Mouse (Mus musculus) thymus, adult 2 months (tissue): ENCODE data around the gene Wfdc6a. TPM values are rescaled to one million over a fixed set of nuclear protein-coding genes. Genes with fewer than 3 reads are reported as not detected.
A peak's percentile ranks its signal among the peaks of the same experiment; 100 is the strongest.

Experiments used
- DNase-seq: peaks from one replicate; pipeline ENCODE4 v3.0.0; 2021
- H3K27ac ChIP-seq: fragments of 200-500 bp; 2 replicates; pipeline ENCODE4 v1.5.1; 2012; ENCODE audit warnings: low read length, control low read depth; ENCODE audit not compliant: control insufficient read depth, insufficient read depth
- H3K27me3 ChIP-seq: fragments of 200-500 bp; 2 replicates; pipeline ENCODE4 v1.6.1; 2012; ENCODE audit warnings: mild to moderate bottlenecking, low read length, moderate library complexity, mixed read lengths; ENCODE audit not compliant: control insufficient read depth, insufficient read depth
- H3K36me3 ChIP-seq: fragments of 200-500 bp; 2 replicates; pipeline ENCODE4 v1.6.1; 2012; ENCODE audit warnings: mild to moderate bottlenecking, low read length, moderate library complexity; ENCODE audit not compliant: control insufficient read depth, insufficient read depth
- H3K4me1 ChIP-seq: fragments of 200-500 bp; replicated peaks from 2 replicates; pipeline ENCODE4 v1.6.1; 2012; ENCODE audit warnings: low read length; ENCODE audit not compliant: control insufficient read depth, insufficient read depth
- H3K4me3 ChIP-seq: fragments of 200-500 bp; 2 replicates; pipeline ENCODE4 v1.5.1; 2012; ENCODE audit warnings: mild to moderate bottlenecking, low read length, control low read depth, moderate library complexity; ENCODE audit not compliant: control insufficient read depth, insufficient read depth
- CTCF ChIP-seq: fragments of 200-500 bp; IDR thresholded peaks from 2 replicates; pipeline ENCODE4 v1.5.1; 2012; ENCODE audit warnings: mild to moderate bottlenecking, control low read depth, low read length, moderate library complexity, borderline replicate concordance; ENCODE audit not compliant: control insufficient read depth, poor library complexity, insufficient read depth; ENCODE audit errors: extremely low read depth
- POLR2A ChIP-seq: fragments of 200-500 bp; IDR thresholded peaks from 2 replicates; pipeline ENCODE4 v1.6.1; 2012; ENCODE audit warnings: mild to moderate bottlenecking, low read length, control low read depth, moderate library complexity; ENCODE audit not compliant: control insufficient read depth, poor library complexity, insufficient read depth; ENCODE audit errors: extremely low read depth
- WGBS: fragments of 180-500 bp; shearing (Covaris S2); methylation state at CpG from one replicate; pipeline ENCODE4 v1.1.7; 2018; 5-methylcytosine and 5-hydroxymethylcytosine counted together
- polyA plus RNA-seq: library from polyadenylated mRNA; depleted of rRNA; stranded (reverse); fragments of >200 nt; gene quantifications from 2 replicates; pipeline ENCODE4 v1.2.3, GENCODE M21; 2012; rRNA removed

The Wfdc6a gene
- polyA plus RNA-seq, 1 experiment: not detected

- Histone ChIP-seq H3K27me3 (no peaks in the 10 kb centered on the region), H3K4me1 (peaks cover 6% of the 10 kb centered on the region), H3K4me3 (no peak overlapping the region), H3K27ac (no peak overlapping the region), H3K36me3 (no peaks in the 10 kb centered on the region)
- TF ChIP-seq CTCF (no peak), POLR2A (no peak)
- DNase-seq: no peak
- 95% methylated on average over 5 of the region's 5 CpGs for WGBS
Measured at GRCm38 (mm10) chr2:164542132-164542531, 43.1 kb downstream of the Wfdc6a start.

GRCm38 (mm10) chr2:164540652-164541427 lies 44.4 kb downstream of the Wfdc6a start:
- Histone ChIP-seq H3K27ac (no peak overlapping the region), H3K4me1 (peaks cover 6% of the 10 kb centered on the region), H3K4me3 (no peak overlapping the region), H3K36me3 (no peaks in the 10 kb centered on the region), H3K27me3 (no peaks in the 10 kb centered on the region)
- 38% methylated on average over 8 of the region's 8 CpGs for WGBS
- TF ChIP-seq POLR2A (no peak), CTCF (no peak)
- DNase-seq: no peak

- H3K27me3 ChIP-seq: no peaks in the 10 kb centered on the region
- no peak overlapping the region for H3K4me3 ChIP-seq
- no peak for DNase-seq
Measured at GRCm38 (mm10) chr2:164537003-164537402, 48.2 kb downstream of the Wfdc6a start.

GRCm38 (mm10) chr2:164534315-164534714 lies 50.9 kb downstream of the Wfdc6a start:
- WGBS: 11% methylated on average over 10 of the region's 10 CpGs
- Histone ChIP-seq H3K36me3 (no peaks in the 10 kb centered on the region), H3K27ac (no peak overlapping the region), H3K27me3 (no peaks in the 10 kb centered on the region), H3K4me1 (peaks cover 8% of the 10 kb centered on the region), H3K4me3 (no peak overlapping the region)
- TF ChIP-seq POLR2A (no peak), CTCF (no peak)
- peak; percentile 28 for DNase-seq

More at GRCm38 (mm10) chr2:164537003-164537402, 48.2 kb downstream of the Wfdc6a start:
- Histone ChIP-seq H3K27ac (no peak overlapping the region), H3K4me1 (peaks cover 10% of the 10 kb centered on the region), H3K36me3 (no peaks in the 10 kb centered on the region)
- TF ChIP-seq CTCF: no peak
- TF ChIP-seq POLR2A: no peak
- 54% methylated on average over 4 of the region's 4 CpGs for WGBS

GRCm38 (mm10) chr2:164531169-164531568 lies 54.1 kb downstream of the Wfdc6a start:
- Histone ChIP-seq H3K36me3 (no peaks in the 10 kb centered on the region), H3K27me3 (no peaks in the 10 kb centered on the region), H3K4me3 (no peak overlapping the region), H3K4me1 (peaks cover 8% of the 10 kb centered on the region), H3K27ac (no peak overlapping the region)
- peak; percentile 74 for DNase-seq
- no peak for TF ChIP-seq CTCF
- TF ChIP-seq POLR2A: no peak
- 4% methylated on average over 3 of the region's 3 CpGs for WGBS

Other genes with a start within 250 kb of the Wfdc6a start
- 4.9 and 7.5 TPM in 2 replicates for gene Slpi, start 196.4 kb downstream of the Wfdc6a start, polyA plus RNA-seq
- 0.24 TPM in 1 of 2 replicates, not detected in the other for gene Rbpjl, start 182.3 kb downstream of the Wfdc6a start, polyA plus RNA-seq
- 0.82 and 0.93 TPM in 2 replicates for gene Matn4, start 180.3 kb downstream of the Wfdc6a start, polyA plus RNA-seq
- gene Sdc4, start 141.6 kb downstream of the Wfdc6a start, polyA plus RNA-seq: 18.6 TPM in 2 replicates
- gene Sys1, start 128.5 kb downstream of the Wfdc6a start, polyA plus RNA-seq: 183 and 220 TPM in 2 replicates
- 27.8 and 35.3 TPM in 2 replicates for gene Gm20458, start 124.5 kb downstream of the Wfdc6a start, polyA plus RNA-seq
- not detected in 2 replicates for gene Trp53tg5, start 111.7 kb downstream of the Wfdc6a start, polyA plus RNA-seq
- gene Dbndd2, start 99.3 kb downstream of the Wfdc6a start, polyA plus RNA-seq: 19.6 and 24.8 TPM in 2 replicates
- gene Pigt, start 87.9 kb downstream of the Wfdc6a start, polyA plus RNA-seq: 146 and 202 TPM in 2 replicates
- gene Wfdc2, start 23.0 kb downstream of the Wfdc6a start, polyA plus RNA-seq: 20.5 and 28.7 TPM in 2 replicates
- gene Spint3, start 12.0 kb downstream of the Wfdc6a start, polyA plus RNA-seq: not detected in 2 replicates
- gene Eppin, start 8.1 kb upstream of the Wfdc6a start, polyA plus RNA-seq: not detected in 2 replicates
- gene Wfdc6b, start 28.1 kb upstream of the Wfdc6a start, polyA plus RNA-seq: not detected in 2 replicates
- 0.18 TPM in 1 of 2 replicates, not detected in the other for gene Wfdc8, start 28.2 kb upstream of the Wfdc6a start, polyA plus RNA-seq
- gene Wfdc16, start 53.3 kb upstream of the Wfdc6a start, polyA plus RNA-seq: not detected in 2 replicates
- gene Wfdc10, start 70.6 kb upstream of the Wfdc6a start, polyA plus RNA-seq: not detected in 2 replicates
- gene Wfdc9, start 71.1 kb upstream of the Wfdc6a start, polyA plus RNA-seq: not detected in 2 replicates
- gene Wfdc11, start 88.6 kb upstream of the Wfdc6a start, polyA plus RNA-seq: not detected in 2 replicates
- gene Wfdc13, start 99.7 kb upstream of the Wfdc6a start, polyA plus RNA-seq: not detected in 2 replicates
- gene Spint4, start 113.1 kb upstream of the Wfdc6a start, polyA plus RNA-seq: not detected in 2 replicates
- gene Spint5, start 129.9 kb upstream of the Wfdc6a start, polyA plus RNA-seq: not detected in 2 replicates
- 0.23 and 0.41 TPM in 2 replicates for gene Wfdc3, start 160.5 kb upstream of the Wfdc6a start, polyA plus RNA-seq
- gene Dnttip1, start 160.5 kb upstream of the Wfdc6a start, polyA plus RNA-seq: 60.6 and 134 TPM in 2 replicates
- 327 and 434 TPM in 2 replicates for gene Ube2c, start 184.5 kb upstream of the Wfdc6a start, polyA plus RNA-seq
- 0.38 TPM in 1 of 2 replicates, not detected in the other for gene Tnnc2, start 194.5 kb upstream of the Wfdc6a start, polyA plus RNA-seq
- 9.0 and 11.9 TPM in 2 replicates for gene Snx21, start 200.4 kb upstream of the Wfdc6a start, polyA plus RNA-seq
- gene Acot8, start 219.4 kb upstream of the Wfdc6a start, polyA plus RNA-seq: 84.6 and 87.9 TPM in 2 replicates
- gene Zswim3, start 219.7 kb upstream of the Wfdc6a start, polyA plus RNA-seq: 5.9 and 6.2 TPM in 2 replicates
- gene Zswim1, start 237.2 kb upstream of the Wfdc6a start, polyA plus RNA-seq: 9.5 and 11.5 TPM in 2 replicates
- gene Spata25, start 243.1 kb upstream of the Wfdc6a start, polyA plus RNA-seq: 2.9 and 4.5 TPM in 2 replicates
- gene Ctsa, start 247.4 kb upstream of the Wfdc6a start, polyA plus RNA-seq: 467 and 538 TPM in 2 replicates
- gene Neurl2, start 248.0 kb upstream of the Wfdc6a start, polyA plus RNA-seq: 24.0 and 31.7 TPM in 2 replicates